Mouse (Mus musculus): Measurements from ENCODE around the gene Zfhx3. TPM values are rescaled to one million over a fixed set of nuclear protein-coding genes. Genes with fewer than 3 reads are reported as not detected.

Gene Zfhx3
- total and polyA plus RNA-seq, 3 experiments, result 0.23 to 2.5 TPM; not detected in 1

DNA sequence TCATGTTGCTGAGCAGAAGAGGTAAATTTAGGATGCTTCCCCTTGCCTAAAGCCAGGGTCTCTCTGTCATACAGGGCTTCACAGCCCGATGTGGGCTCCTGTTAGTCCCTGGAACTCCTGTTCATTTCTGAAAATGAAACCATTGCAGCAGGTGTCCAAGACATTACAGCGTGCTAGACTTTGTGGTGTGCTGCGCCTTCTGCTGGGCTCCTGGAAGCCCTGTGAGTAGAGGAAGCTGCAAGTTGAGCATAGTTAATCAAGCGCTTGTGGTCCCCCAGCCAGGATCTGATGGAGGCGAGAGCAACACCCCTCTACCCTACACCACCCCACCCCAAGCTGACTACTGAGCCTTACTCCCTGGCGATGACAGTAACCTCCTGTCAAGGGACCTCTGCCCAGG, 980.7 kb downstream of the Zfhx3 start:
- Histone ChIP-seq H3K9me3 (replicated peaks; ENCODE audit: insufficient read depth, low read length) (no peaks in the 10 kb centered on the region), H3K9ac (ENCODE audit: control insufficient read depth, low read depth, low read length, poor library complexity, severe bottlenecking) (no peak overlapping the region), H3K79me2 (ENCODE audit: control insufficient read depth, insufficient read depth, low read length, poor library complexity) (no peaks in the 10 kb centered on the region), H3K27me3 (ENCODE audit: control insufficient read depth in 1 of 2, insufficient read depth in 2 of 2, low read length in 2 of 2) (no peaks in the 10 kb centered on the region), H3K27ac (ENCODE audit: control insufficient read depth, low read depth, low read length) (no peak overlapping the region), H3K4me3 (ENCODE audit: control insufficient read depth in 1 of 2, insufficient read depth in 1 of 2, low read depth in 2 of 2, low read length in 2 of 2) (no peak overlapping the region), H3K36me3 (ENCODE audit: control insufficient read depth in 1 of 2, insufficient read depth in 2 of 2, low read length in 2 of 2) (no peaks in the 10 kb centered on the region; a peak in 1 of 4 replicates), H3K4me1 (ENCODE audit: control insufficient read depth in 1 of 2, insufficient read depth in 2 of 2, low read length in 2 of 2) (peaks cover 0 to 4% of the 10 kb centered on the region in 2 experiments; a peak in 1 of 4 replicates)
- TF ChIP-seq GABPA (IDR thresholded peaks at IDR 0.05; ENCODE audit: low read depth, low read length) (no peak), CHD1 (IDR thresholded peaks at IDR 0.05; ENCODE audit: low read depth, low read length) (no peak), NELFE (IDR thresholded peaks at IDR 0.05; ENCODE audit: low read depth, low read length) (no peak), SMC3 (IDR thresholded peaks at IDR 0.05; ENCODE audit: low read depth, low read length) (no peak), JUND (IDR thresholded peaks at IDR 0.05; ENCODE audit: low read depth, low read length) (no peak), MEF2A (IDR thresholded peaks at IDR 0.05; ENCODE audit: extremely low read depth, insufficient replicate concordance, low read depth, low read length, poor library complexity, severe bottlenecking) (no peak), ZKSCAN1 (IDR thresholded peaks at IDR 0.05; ENCODE audit: low read depth, low read length) (no peak), KAT2A (conservative IDR thresholded peaks at IDR 0.05; ENCODE audit: low read depth, low read length) (no peak), MYC (IDR thresholded peaks at IDR 0.05; ENCODE audit: low read depth, low read length) (no peak), MAX (IDR thresholded peaks at IDR 0.05; ENCODE audit: low read length) (no peak), E2F4 (IDR thresholded peaks at IDR 0.05; ENCODE audit: borderline replicate concordance, low read depth, low read length) (no peak), ZMIZ1 (IDR thresholded peaks at IDR 0.05; ENCODE audit: low read depth, low read length) (no peak)
- DNase-seq (ENCODE audit: low read depth, low spot score), result no peak

DNA sequence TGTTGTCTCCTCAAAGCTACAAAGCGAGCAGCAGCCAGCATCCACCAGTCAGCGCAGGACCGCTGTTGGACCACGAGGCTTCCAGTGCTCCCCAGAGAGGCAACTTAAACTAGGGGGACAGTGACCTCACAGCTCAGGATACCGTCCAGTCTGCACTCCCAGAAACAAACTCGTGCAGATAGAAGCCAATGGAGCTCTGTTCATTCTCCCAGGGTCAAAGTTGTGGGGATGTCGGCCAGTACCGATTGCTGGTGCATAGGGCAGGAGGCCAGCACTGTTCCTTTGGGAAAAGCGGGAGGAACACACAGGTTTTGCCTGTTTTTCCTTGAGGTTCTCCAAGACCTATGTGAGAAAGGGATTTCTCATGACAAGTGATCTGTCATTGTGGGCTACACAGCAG, 982.1 kb downstream of the Zfhx3 start:
- Histone ChIP-seq H3K9me3 (replicated peaks; ENCODE audit: insufficient read depth, low read length) (no peaks in the 10 kb centered on the region), H3K9ac (ENCODE audit: control insufficient read depth, low read depth, low read length, poor library complexity, severe bottlenecking) (no peak overlapping the region), H3K27me3 (ENCODE audit: control insufficient read depth in 1 of 2, insufficient read depth in 2 of 2, low read length in 2 of 2) (no peaks in the 10 kb centered on the region), H3K36me3 (ENCODE audit: control insufficient read depth in 1 of 2, insufficient read depth in 2 of 2, low read length in 2 of 2) (no peaks in the 10 kb centered on the region), H3K4me3 (ENCODE audit: control insufficient read depth in 1 of 2, insufficient read depth in 1 of 2, low read depth in 2 of 2, low read length in 2 of 2) (no peak overlapping the region), H3K27ac (ENCODE audit: control insufficient read depth, low read depth, low read length) (no peak overlapping the region), H3K4me1 (ENCODE audit: control insufficient read depth in 1 of 2, insufficient read depth in 2 of 2, low read length in 2 of 2) (no peaks in the 10 kb centered on the region), H3K79me2 (ENCODE audit: control insufficient read depth, insufficient read depth, low read length, poor library complexity) (no peaks in the 10 kb centered on the region)
- TF ChIP-seq MAFK (IDR thresholded peaks at IDR 0.05; ENCODE audit: borderline replicate concordance, low read depth, low read length) (no peak), MYC (IDR thresholded peaks at IDR 0.05; ENCODE audit: low read depth, low read length) (no peak)
- DNase-seq (ENCODE audit: low read depth, low spot score), result no peak

DNA sequence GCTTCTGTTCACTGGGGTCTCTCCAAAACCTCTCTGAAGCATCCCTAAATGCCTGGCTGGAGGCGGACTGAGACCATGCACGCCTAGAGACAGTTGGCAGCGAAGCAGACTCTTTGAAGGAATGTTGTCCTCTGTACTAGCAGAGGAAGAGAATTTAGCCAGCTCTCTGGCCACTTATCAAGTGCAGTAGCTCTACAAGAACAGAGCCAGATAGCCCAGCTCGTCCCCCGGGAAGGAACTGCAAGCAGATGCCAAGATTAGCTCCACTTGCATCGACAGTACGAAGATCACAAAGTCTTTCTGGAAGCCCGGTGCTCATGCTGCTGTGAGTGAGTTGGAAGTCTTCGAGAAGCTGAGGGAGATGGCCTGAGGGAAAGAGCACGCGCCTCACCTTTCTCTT, 983.7 kb downstream of the Zfhx3 start:
- Histone ChIP-seq H3K27me3 (ENCODE audit: control insufficient read depth in 1 of 2, insufficient read depth in 2 of 2, low read length in 2 of 2) (no peaks in the 10 kb centered on the region), H3K79me2 (ENCODE audit: control insufficient read depth, insufficient read depth, low read length, poor library complexity) (no peaks in the 10 kb centered on the region), H3K4me3 (ENCODE audit: control insufficient read depth in 1 of 2, insufficient read depth in 1 of 2, low read depth in 2 of 2, low read length in 2 of 2) (no peak overlapping the region), H3K27ac (ENCODE audit: control insufficient read depth, low read depth, low read length) (no peak overlapping the region), H3K4me1 (ENCODE audit: control insufficient read depth in 1 of 2, insufficient read depth in 2 of 2, low read length in 2 of 2) (no peaks in the 10 kb centered on the region), H3K36me3 (ENCODE audit: control insufficient read depth in 1 of 2, insufficient read depth in 2 of 2, low read length in 2 of 2) (no peaks in the 10 kb centered on the region), H3K9ac (ENCODE audit: control insufficient read depth, low read depth, low read length, poor library complexity, severe bottlenecking) (no peak overlapping the region), H3K9me3 (replicated peaks; ENCODE audit: insufficient read depth, low read length) (no peaks in the 10 kb centered on the region)
- no peak for TF ChIP-seq ELF1 (IDR thresholded peaks at IDR 0.05; ENCODE audit: low read depth, low read length)
- no peak for DNase-seq (ENCODE audit: low read depth, low spot score)

Measured in MEL (cell line).